27 mouse cellular contexts compared by ENCODE assay signal in the genomic region with DNA sequence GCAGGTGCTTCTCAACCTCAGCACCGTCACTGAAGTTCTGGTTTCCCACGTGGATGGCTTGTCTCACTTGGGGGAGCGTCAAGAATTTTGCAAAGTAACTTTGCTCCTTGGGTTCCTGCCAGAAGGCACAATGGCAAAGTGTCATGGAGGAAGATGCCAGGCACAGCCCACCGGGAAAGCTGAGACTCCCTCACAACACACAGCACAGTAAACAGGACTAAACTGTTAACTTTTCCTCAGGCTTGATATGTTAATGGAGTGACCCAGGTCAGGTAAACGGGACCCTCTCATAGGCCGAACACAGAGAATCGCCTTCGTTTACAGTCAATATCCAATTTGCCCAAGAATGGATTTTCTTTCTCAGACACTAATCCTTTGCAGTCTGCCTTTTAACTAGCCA. TPM values are rescaled to one million over a fixed set of nuclear protein-coding genes. Genes with fewer than 3 reads are reported as not detected.
"Had no signal": no experiment of that assay in that cellular context is flagged by ENCODE, and none has a peak within 500 bp of the region (broad histone marks: within the 10 kb centered on the region; RNA-seq: fewer than 3 reads in every experiment).

No protein-coding gene starts in this region.

- H3K4me2 ChIP-seq: heart, embryonic 11.5 days; heart, embryonic 13.5 days; heart, embryonic 15.5 days; hindbrain, embryonic 13.5 days; hindbrain, embryonic 15.5 days; kidney, embryonic 15.5 days; limb, embryonic 13.5 days; limb, embryonic 15.5 days had no signal

- H3K27ac ChIP-seq: heart, adult 2 months; heart, embryonic 13.5 days; heart, embryonic 15.5 days; hindbrain, embryonic 13.5 days; hindbrain, embryonic 15.5 days; hindbrain, postnatal 0 days; kidney, embryonic 15.5 days; kidney, postnatal 0 days; left cerebral cortex, adult 2 months; limb, embryonic 13.5 days; limb, embryonic 15.5 days had no signal

- H3K4me1 ChIP-seq: heart, embryonic 13.5 days; heart, embryonic 15.5 days; hindbrain, embryonic 13.5 days; hindbrain, embryonic 15.5 days; kidney, embryonic 15.5 days; limb, embryonic 13.5 days; limb, embryonic 15.5 days had no signal

- ATAC-seq: hindbrain, postnatal 0 days; intestine, embryonic 16.5 days had no signal

- H3K9ac ChIP-seq: heart, embryonic 13.5 days; heart, embryonic 15.5 days; hindbrain, embryonic 13.5 days; hindbrain, embryonic 15.5 days; kidney, embryonic 15.5 days; limb, embryonic 13.5 days; limb, embryonic 15.5 days had no signal

- DNase-seq: gastrocnemius, postnatal 14 days; gastrocnemius, postnatal 36 days; heart, adult 11 months; heart, adult 2 months; heart, postnatal 14 days; heart, postnatal 36 days; kidney, adult 11 months; kidney, adult 2 months; kidney, adult 9 months; kidney, postnatal 14 days; kidney, postnatal 36 days had no signal

- H3K27me3 ChIP-seq: heart, embryonic 13.5 days; heart, embryonic 15.5 days; hindbrain, embryonic 13.5 days; hindbrain, embryonic 15.5 days; kidney, embryonic 15.5 days; limb, embryonic 13.5 days; limb, embryonic 15.5 days had no signal

- H3K4me3 ChIP-seq: heart, adult 2 months; heart, embryonic 13.5 days; heart, embryonic 15.5 days; hindbrain, embryonic 13.5 days; hindbrain, embryonic 15.5 days; kidney, embryonic 15.5 days; left cerebral cortex, adult 2 months; limb, embryonic 13.5 days; limb, embryonic 15.5 days had no signal

- H3K9me3 ChIP-seq: heart, embryonic 13.5 days; heart, embryonic 15.5 days; hindbrain, embryonic 13.5 days; hindbrain, embryonic 15.5 days; kidney, embryonic 15.5 days; limb, embryonic 13.5 days; limb, embryonic 15.5 days had no signal

- H3K36me3 ChIP-seq: heart, embryonic 13.5 days; heart, embryonic 15.5 days; hindbrain, embryonic 13.5 days; hindbrain, embryonic 15.5 days; kidney, embryonic 15.5 days; limb, embryonic 13.5 days; limb, embryonic 15.5 days had no signal

RNA-seq across cellular contexts. Expression of gene Cpvl, which starts 53.3 kb away (rescaled TPM):
- polyA plus RNA-seq: gonadal fat pad, adult 2 months; heart, adult 2 months; heart, embryonic 11.5 days; heart, embryonic 13.5 days; heart, embryonic 15.5 days; heart, postnatal 0 days; hindbrain, embryonic 13.5 days; hindbrain, embryonic 15.5 days; intestine, embryonic 14.5 days; liver, adult 2 months had no signal
